Mouse (Mus musculus) erythroblast, embryonic 14.5 days (primary cell): Measurements from ENCODE around the gene Dcun1d1.

Experiments used
- GATA1 ChIP-seq: IDR thresholded peaks from 2 replicates; pipeline ENCODE4 v1.6.1; 2012; ENCODE audit warnings: low read length, inconsistent platforms, mixed read lengths
- TAL1 ChIP-seq: IDR thresholded peaks from 3 replicates; pipeline ENCODE4 v1.6.1; 2012; ENCODE audit warnings: low read length, inconsistent platforms, mixed read lengths

DNA sequence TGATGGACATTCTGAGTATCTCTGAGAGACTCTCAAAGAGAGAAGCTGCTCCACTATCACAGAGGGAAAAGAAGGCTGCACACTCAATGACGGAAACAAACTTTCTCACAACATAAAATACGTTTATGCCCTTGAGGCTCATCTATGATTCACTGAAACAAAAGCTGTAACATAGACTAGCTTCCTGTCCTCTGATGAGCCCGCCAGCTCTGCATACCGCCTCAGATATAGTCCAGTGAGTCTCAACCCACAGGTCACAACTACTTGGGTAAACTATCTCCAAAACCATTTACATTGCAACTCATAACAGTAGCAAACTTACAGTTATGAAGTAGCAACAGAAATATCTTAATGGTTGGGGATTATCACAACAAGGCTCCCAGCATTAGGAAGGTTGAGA, 14.7 kb downstream of the Dcun1d1 start:
- TF ChIP-seq TAL1 (no peak), GATA1 (no peak)
